Mouse (Mus musculus) limb, embryonic 11.5 days (tissue): ENCODE measurements around the gene Strap. TPM values are rescaled to one million over a fixed set of nuclear protein-coding genes. Genes with fewer than 3 reads are reported as not detected.
"Not testable (repeated sequence)": the region's sequence is repeated elsewhere in the genome, so short reads cannot be mapped to it uniquely, and the experiment has no call there.

Source experiments
- ATAC-seq: fragments of 200-750 bp; cut with Nextera tagmentation; 2 replicates; pipeline ENCODE4 v1.8.0; 2017; ENCODE audit warnings: low read depth; ENCODE audit not compliant: insufficient number of reproducible peaks, low FRiP score, low TSS enrichment
- DNase-seq: peaks from one replicate; pipeline ENCODE4 v3.0.0-alpha.2; 2015; ENCODE audit warnings: low spot score
- H3K27ac ChIP-seq: fragments of 300-500 bp; sonication (generic); replicated peaks from 2 replicates; pipeline ENCODE4 v1.5.1; 2014; ENCODE audit warnings: low read depth, mild to moderate bottlenecking, low read length
- H3K27me3 ChIP-seq: fragments of 300-500 bp; sonication (generic); 2 replicates; pipeline ENCODE4 v1.6.1; 2014; ENCODE audit warnings: mild to moderate bottlenecking, low read length, mixed read lengths; ENCODE audit not compliant: control insufficient read depth, insufficient read depth
- H3K36me3 ChIP-seq: fragments of 300-500 bp; sonication (generic); 2 replicates; pipeline ENCODE4 v1.6.1; 2014; ENCODE audit warnings: mild to moderate bottlenecking, low read length, moderate library complexity, mixed read lengths; ENCODE audit not compliant: control insufficient read depth, insufficient read depth
- H3K4me1 ChIP-seq: fragments of 300-500 bp; sonication (generic); 2 replicates; pipeline ENCODE4 v1.6.1; 2014; ENCODE audit warnings: low read length, mixed read lengths; ENCODE audit not compliant: control insufficient read depth, insufficient read depth
- H3K4me2 ChIP-seq: fragments of 300-500 bp; sonication (generic); 2 replicates; pipeline ENCODE4 v1.6.1; 2014; ENCODE audit warnings: low read depth, mild to moderate bottlenecking, moderate library complexity; ENCODE audit not compliant: severe bottlenecking
- H3K4me3 ChIP-seq: fragments of 300-500 bp; sonication (generic); 2 replicates; pipeline ENCODE4 v1.5.1; 2014; ENCODE audit warnings: low read depth, low read length
- H3K9ac ChIP-seq: fragments of 300-500 bp; sonication (generic); 2 replicates; pipeline ENCODE4 v1.6.1; 2014; ENCODE audit warnings: mild to moderate bottlenecking, low read length
- H3K9me3 ChIP-seq: fragments of 300-500 bp; sonication (generic); 2 replicates; pipeline ENCODE4 v1.6.1; 2016; ENCODE audit warnings: low read length; ENCODE audit not compliant: control insufficient read depth
- WGBS: fragments of 180-500 bp; shearing (Covaris S2); extraction: QIAGEN DNeasy Blood & Tissue Kit; methylation state at CpG from one replicate; pipeline ENCODE4 v1.1.7; 2014; 5-methylcytosine and 5-hydroxymethylcytosine counted together
- polyA plus RNA-seq: library from polyadenylated mRNA; unstranded; fragments of >200 nt; fragmentation: Nextera tagmentation; extraction: Ambion mirVana; gene quantifications from 2 replicates; pipeline ENCODE4 v1.2.1, GENCODE M21; 2014

The Strap gene
- polyA plus RNA-seq, 1 experiment from 2014 or later, result 246 TPM

GRCm38 (mm10) chr6:137699434-137699833, 35.4 kb upstream of the Strap start:
- Histone ChIP-seq H3K9me3 (no peaks in the 10 kb centered on the region), H3K36me3 (no peaks in the 10 kb centered on the region), H3K4me2 (no peak overlapping the region), H3K9ac (no peak overlapping the region), H3K27ac (no peak overlapping the region), H3K27me3 (no peaks in the 10 kb centered on the region), H3K4me1 (no peaks in the 10 kb centered on the region), H3K4me3 (no peak overlapping the region)
- ATAC-seq, result no peak
- DNase-seq, result no peak
- WGBS, result 87% methylated on average over 7 of the region's 7 CpGs

- ATAC-seq (no peak), DNase-seq (no peak)
- H3K9ac ChIP-seq, result no peak overlapping the region
- H3K4me2 ChIP-seq, result no peak overlapping the region
- H3K36me3 ChIP-seq, result no peaks in the 10 kb centered on the region
- no peaks in the 10 kb centered on the region for H3K27me3 ChIP-seq
- no peaks in the 10 kb centered on the region for H3K4me1 ChIP-seq
- no peaks in the 10 kb centered on the region for H3K9me3 ChIP-seq
- H3K4me3 ChIP-seq, result no peak overlapping the region
- 93% methylated on average over 3 of the region's 3 CpGs for WGBS
- no peak overlapping the region for H3K27ac ChIP-seq
Measured at GRCm38 (mm10) chr6:137702186-137702585, 32.7 kb upstream of the Strap start.

GRCm38 (mm10) chr6:137702918-137703317, 32.0 kb upstream of the Strap start:
- DNase-seq, result no peak
- WGBS, result 76% methylated on average over 4 of the region's 4 CpGs

GRCm38 (mm10) chr6:137703431-137703830, 31.4 kb upstream of the Strap start:
- H3K27me3 ChIP-seq, result no peaks in the 10 kb centered on the region
- 78% methylated on average over 7 of the region's 7 CpGs for WGBS
- H3K4me1 ChIP-seq, result no peaks in the 10 kb centered on the region
- no peak overlapping the region for H3K4me3 ChIP-seq
- DNase-seq (no peak), ATAC-seq (no peak)
- no peaks in the 10 kb centered on the region for H3K9me3 ChIP-seq
- H3K36me3 ChIP-seq, result no peaks in the 10 kb centered on the region
- no peak overlapping the region for H3K4me2 ChIP-seq
- no peak overlapping the region for H3K27ac ChIP-seq
- H3K9ac ChIP-seq, result no peak overlapping the region

More at GRCm38 (mm10) chr6:137702918-137703317, 32.0 kb upstream of the Strap start:
- no peak overlapping the region for H3K4me2 ChIP-seq
- no peak overlapping the region for H3K9ac ChIP-seq
- no peaks in the 10 kb centered on the region for H3K27me3 ChIP-seq
- no peak for ATAC-seq
- no peak overlapping the region for H3K4me3 ChIP-seq
- H3K36me3 ChIP-seq, result no peaks in the 10 kb centered on the region
- no peak overlapping the region for H3K27ac ChIP-seq
- no peaks in the 10 kb centered on the region for H3K4me1 ChIP-seq
- no peaks in the 10 kb centered on the region for H3K9me3 ChIP-seq

GRCm38 (mm10) chr6:137704300-137704939, 30.5 kb upstream of the Strap start:
- no peak for ATAC-seq
- Histone ChIP-seq H3K9me3 (no peaks in the 10 kb centered on the region), H3K27ac (no peak overlapping the region), H3K4me1 (no peaks in the 10 kb centered on the region), H3K27me3 (no peaks in the 10 kb centered on the region), H3K4me3 (no peak overlapping the region), H3K4me2 (no peak overlapping the region), H3K9ac (no peak overlapping the region), H3K36me3 (no peaks in the 10 kb centered on the region)
- WGBS, result 86% methylated on average over 25 of the region's 25 CpGs
- DNase-seq, result no peak

GRCm38 (mm10) chr6:137706209-137706608, 28.7 kb upstream of the Strap start:
- no peaks in the 10 kb centered on the region for H3K4me1 ChIP-seq
- ATAC-seq, result no peak
- no peaks in the 10 kb centered on the region for H3K27me3 ChIP-seq
- no peaks in the 10 kb centered on the region for H3K9me3 ChIP-seq
- no peak overlapping the region for H3K4me3 ChIP-seq
- DNase-seq, result no peak
- no peak overlapping the region for H3K9ac ChIP-seq
- WGBS, result 85% methylated on average over 10 of the region's 10 CpGs
- H3K4me2 ChIP-seq, result no peak overlapping the region
- H3K27ac ChIP-seq, result no peak overlapping the region
- no peaks in the 10 kb centered on the region for H3K36me3 ChIP-seq

GRCm38 (mm10) chr6:137708726-137709405, 26.0 kb upstream of the Strap start:
- not testable (repeated sequence) for H3K4me3 ChIP-seq, DNase-seq, H3K27ac ChIP-seq, H3K27me3 ChIP-seq, H3K36me3 ChIP-seq, ATAC-seq, H3K9ac ChIP-seq, H3K4me2 ChIP-seq, H3K9me3 ChIP-seq, H3K4me1 ChIP-seq
- WGBS, result 89% methylated on average over 13 of the region's 13 CpGs

- no peaks in the 10 kb centered on the region for H3K9me3 ChIP-seq
- H3K4me3 ChIP-seq, result no peak overlapping the region
- H3K27ac ChIP-seq, result no peak overlapping the region
- WGBS, result 85% methylated on average over 14 of the region's 14 CpGs
- DNase-seq (no peak), ATAC-seq (no peak)
- H3K4me1 ChIP-seq, result no peaks in the 10 kb centered on the region
- no peak overlapping the region for H3K9ac ChIP-seq
- H3K36me3 ChIP-seq, result no peaks in the 10 kb centered on the region
- no peak overlapping the region for H3K4me2 ChIP-seq
- H3K27me3 ChIP-seq, result no peaks in the 10 kb centered on the region
Measured at GRCm38 (mm10) chr6:137710179-137711037, 24.5 kb upstream of the Strap start.
